Mouse (Mus musculus): ENCODE measurements around the gene Il10. TPM values are rescaled to one million over a fixed set of nuclear protein-coding genes. Genes with fewer than 3 reads are reported as not detected.

Gene Il10
- polyA plus RNA-seq, 1 experiment, result 0.09 TPM

DNA sequence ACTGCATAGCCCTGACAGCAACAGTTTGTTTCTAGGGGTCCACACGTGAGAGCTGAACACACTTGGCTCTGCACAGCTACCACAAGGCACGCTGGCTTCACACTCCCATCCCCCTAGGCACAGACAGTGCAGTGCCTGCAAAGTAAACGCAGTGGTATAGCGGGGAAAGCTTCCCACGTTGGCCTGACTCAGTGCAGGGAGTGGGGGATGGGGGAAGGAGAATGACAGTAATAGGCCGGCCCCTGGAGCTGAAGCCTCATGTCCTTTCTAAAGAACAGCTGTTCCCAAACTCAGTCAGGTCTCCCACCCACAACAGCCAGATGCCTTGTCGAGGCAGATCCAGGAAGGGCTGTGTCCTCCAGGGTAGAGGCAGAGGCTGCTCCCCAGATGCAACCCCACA lies 31.4 kb downstream of the Il10 start:
- Histone ChIP-seq H3K4me3 (ENCODE audit: control insufficient read depth, insufficient read depth, low read length) (no peak overlapping the region), H3K36me3 (ENCODE audit: control insufficient read depth, insufficient read depth, low read length) (peaks cover 6% of the 10 kb centered on the region; the same call in 1 of the 2 replicates), H3K27me3 (ENCODE audit: control insufficient read depth, insufficient read depth, low read length) (no peaks in the 10 kb centered on the region), H3K4me1 (replicated peaks; ENCODE audit: control insufficient read depth, insufficient read depth, low read length) (peaks cover 3% of the 10 kb centered on the region; the same call in 1 of the 2 replicates), H3K27ac (ENCODE audit: control insufficient read depth, insufficient read depth, low read length) (no peak overlapping the region)
- 63% methylated on average over 7 of the region's 7 CpGs for WGBS
- TF ChIP-seq CTCF (IDR thresholded peaks at IDR 0.05; ENCODE audit: borderline replicate concordance, control insufficient read depth, extremely low read depth, insufficient read depth, low read length, poor library complexity) (no peak), POLR2A (IDR thresholded peaks at IDR 0.05; ENCODE audit: control insufficient read depth, extremely low read depth, insufficient read depth, low read length, poor library complexity) (no peak)
- no peak for DNase-seq

DNA sequence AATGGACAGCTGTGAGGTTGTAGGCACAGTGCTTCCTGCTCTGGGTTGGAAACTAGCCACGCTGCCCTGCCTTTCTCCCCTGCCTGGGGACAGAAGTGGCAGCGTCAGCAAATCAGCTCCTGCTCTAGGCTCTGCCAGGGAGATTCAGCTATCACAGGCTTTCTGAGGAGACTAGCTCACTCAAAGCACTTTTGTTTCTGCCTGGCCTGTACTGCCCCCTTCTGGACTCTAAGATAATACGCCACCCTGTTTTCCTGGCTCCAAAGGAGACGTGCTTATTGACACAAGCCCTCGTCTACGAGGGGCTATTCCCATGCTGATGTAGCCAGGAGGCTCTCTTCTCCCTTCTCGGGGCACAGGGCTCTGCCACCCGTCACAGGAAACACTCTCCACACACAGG lies 33.6 kb downstream of the Il10 start:
- H3K36me3 ChIP-seq (ENCODE audit: control insufficient read depth, insufficient read depth, low read length), result peaks cover 6% of the 10 kb centered on the region; the same call in 1 of the 2 replicates
- H3K27ac ChIP-seq (ENCODE audit: control insufficient read depth, insufficient read depth, low read length), result no peak overlapping the region
- peaks cover 3% of the 10 kb centered on the region; the same call in 1 of the 2 replicates for H3K4me1 ChIP-seq (replicated peaks; ENCODE audit: control insufficient read depth, insufficient read depth, low read length)
- no peak for TF ChIP-seq POLR2A (IDR thresholded peaks at IDR 0.05; ENCODE audit: control insufficient read depth, extremely low read depth, insufficient read depth, low read length, poor library complexity)
- no peak; the same call in 1 of the 2 replicates for TF ChIP-seq CTCF (IDR thresholded peaks at IDR 0.05; ENCODE audit: borderline replicate concordance, control insufficient read depth, extremely low read depth, insufficient read depth, low read length, poor library complexity)
- peak; percentile 62 for DNase-seq
- WGBS, result 40% methylated on average over 8 of the region's 8 CpGs
- H3K27me3 ChIP-seq (ENCODE audit: control insufficient read depth, insufficient read depth, low read length), result no peaks in the 10 kb centered on the region
- no peak overlapping the region for H3K4me3 ChIP-seq (ENCODE audit: control insufficient read depth, insufficient read depth, low read length)

DNA sequence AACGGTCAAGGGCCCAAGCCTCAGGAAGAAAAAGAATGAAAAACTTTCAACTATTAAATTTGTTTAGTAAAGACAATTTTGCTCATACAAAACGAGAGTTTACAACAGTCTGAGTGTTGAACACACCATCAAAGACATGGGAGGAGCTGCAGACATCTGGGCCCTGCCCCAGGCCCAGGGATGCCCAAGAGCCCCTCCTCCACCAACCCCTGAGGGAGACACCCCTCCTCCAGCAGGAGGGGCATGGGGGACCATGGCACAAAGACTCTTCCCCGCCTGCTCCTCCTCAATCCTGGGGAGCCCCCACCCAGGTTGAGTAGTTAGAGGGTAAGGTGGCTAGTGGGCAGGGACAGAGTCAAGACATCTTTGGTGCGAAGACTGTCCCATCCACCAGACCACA lies 34.0 kb downstream of the Il10 start:
- Histone ChIP-seq H3K4me3 (ENCODE audit: control insufficient read depth, insufficient read depth, low read length) (no peak overlapping the region), H3K27ac (ENCODE audit: control insufficient read depth, insufficient read depth, low read length) (no peak overlapping the region), H3K36me3 (ENCODE audit: control insufficient read depth, insufficient read depth, low read length) (peaks cover 6% of the 10 kb centered on the region; the same call in 1 of the 2 replicates), H3K27me3 (ENCODE audit: control insufficient read depth, insufficient read depth, low read length) (no peaks in the 10 kb centered on the region), H3K4me1 (replicated peaks; ENCODE audit: control insufficient read depth, insufficient read depth, low read length) (peaks cover 3% of the 10 kb centered on the region; the same call in 1 of the 2 replicates)
- 87% methylated on average over 4 of the region's 4 CpGs for WGBS
- DNase-seq, result no peak
- TF ChIP-seq CTCF (IDR thresholded peaks at IDR 0.05; ENCODE audit: borderline replicate concordance, control insufficient read depth, extremely low read depth, insufficient read depth, low read length, poor library complexity) (no peak), POLR2A (IDR thresholded peaks at IDR 0.05; ENCODE audit: control insufficient read depth, extremely low read depth, insufficient read depth, low read length, poor library complexity) (no peak)

DNA sequence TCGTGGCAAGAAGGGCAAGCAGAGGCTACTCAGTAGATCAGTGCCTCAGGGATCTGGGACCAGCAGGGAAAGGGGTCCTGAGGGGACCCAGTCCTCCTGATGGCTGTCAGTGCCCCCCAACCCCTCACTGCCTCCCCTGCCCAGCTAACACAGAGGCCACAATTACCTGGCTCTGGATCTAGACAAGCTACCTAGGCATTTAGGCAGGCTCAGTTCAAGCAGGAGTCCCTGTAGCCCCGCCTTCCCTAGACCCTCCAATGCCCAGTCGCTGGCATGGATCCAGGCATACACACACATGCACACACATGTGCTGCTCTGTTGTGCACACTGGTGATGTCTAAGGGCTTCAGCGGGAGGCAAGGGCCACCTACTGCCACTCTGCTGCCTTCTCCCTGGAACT lies 34.6 kb downstream of the Il10 start:
- DNase-seq, result no peak
- H3K4me3 ChIP-seq (ENCODE audit: control insufficient read depth, insufficient read depth, low read length), result no peak overlapping the region
- H3K27ac ChIP-seq (ENCODE audit: control insufficient read depth, insufficient read depth, low read length), result no peak overlapping the region
- no peaks in the 10 kb centered on the region for H3K27me3 ChIP-seq (ENCODE audit: control insufficient read depth, insufficient read depth, low read length)
- peaks cover 3% of the 10 kb centered on the region; the same call in 1 of the 2 replicates for H3K4me1 ChIP-seq (replicated peaks; ENCODE audit: control insufficient read depth, insufficient read depth, low read length)
- WGBS, result 93% methylated on average over 4 of the region's 4 CpGs
- peaks cover 6% of the 10 kb centered on the region; the same call in 1 of the 2 replicates for H3K36me3 ChIP-seq (ENCODE audit: control insufficient read depth, insufficient read depth, low read length)
- TF ChIP-seq CTCF (IDR thresholded peaks at IDR 0.05; ENCODE audit: borderline replicate concordance, control insufficient read depth, extremely low read depth, insufficient read depth, low read length, poor library complexity) (no peak), POLR2A (IDR thresholded peaks at IDR 0.05; ENCODE audit: control insufficient read depth, extremely low read depth, insufficient read depth, low read length, poor library complexity) (no peak)

- peaks cover 11% of the 10 kb centered on the region for H3K4me1 ChIP-seq (replicated peaks; ENCODE audit: control insufficient read depth, insufficient read depth, low read length)
- no peak overlapping the region for H3K4me3 ChIP-seq (ENCODE audit: control insufficient read depth, insufficient read depth, low read length)
- peaks cover 6% of the 10 kb centered on the region; the same call in 1 of the 2 replicates for H3K36me3 ChIP-seq (ENCODE audit: control insufficient read depth, insufficient read depth, low read length)
- 91% methylated on average over 7 of the region's 7 CpGs for WGBS
- TF ChIP-seq POLR2A (IDR thresholded peaks at IDR 0.05; ENCODE audit: control insufficient read depth, extremely low read depth, insufficient read depth, low read length, poor library complexity) (no peak), CTCF (IDR thresholded peaks at IDR 0.05; ENCODE audit: borderline replicate concordance, control insufficient read depth, extremely low read depth, insufficient read depth, low read length, poor library complexity) (no peak)
- H3K27ac ChIP-seq (ENCODE audit: control insufficient read depth, insufficient read depth, low read length), result no peak overlapping the region
- H3K27me3 ChIP-seq (ENCODE audit: control insufficient read depth, insufficient read depth, low read length), result no peaks in the 10 kb centered on the region
- DNase-seq, result no peak
Measured at GRCm38 (mm10) chr1:131058431-131058830, 38.8 kb downstream of the Il10 start.

GRCm38 (mm10) chr1:131059411-131059810 lies 39.8 kb downstream of the Il10 start:
- TF ChIP-seq POLR2A (IDR thresholded peaks at IDR 0.05; ENCODE audit: control insufficient read depth, extremely low read depth, insufficient read depth, low read length, poor library complexity) (no peak), CTCF (IDR thresholded peaks at IDR 0.05; ENCODE audit: borderline replicate concordance, control insufficient read depth, extremely low read depth, insufficient read depth, low read length, poor library complexity) (no peak)
- peaks cover 11% of the 10 kb centered on the region for H3K4me1 ChIP-seq (replicated peaks; ENCODE audit: control insufficient read depth, insufficient read depth, low read length)
- peaks cover 6% of the 10 kb centered on the region; the same call in 1 of the 2 replicates for H3K36me3 ChIP-seq (ENCODE audit: control insufficient read depth, insufficient read depth, low read length)
- no peak overlapping the region for H3K27ac ChIP-seq (ENCODE audit: control insufficient read depth, insufficient read depth, low read length)
- H3K4me3 ChIP-seq (ENCODE audit: control insufficient read depth, insufficient read depth, low read length), result no peak overlapping the region
- DNase-seq, result no peak
- no peaks in the 10 kb centered on the region for H3K27me3 ChIP-seq (ENCODE audit: control insufficient read depth, insufficient read depth, low read length)
- 94% methylated on average over 1 of the region's 1 CpGs for WGBS

- WGBS, result 96% methylated on average over 5 of the region's 5 CpGs
- no peak overlapping the region for H3K4me3 ChIP-seq (ENCODE audit: control insufficient read depth, insufficient read depth, low read length)
- peaks cover 11% of the 10 kb centered on the region for H3K4me1 ChIP-seq (replicated peaks; ENCODE audit: control insufficient read depth, insufficient read depth, low read length)
- no peak overlapping the region for H3K27ac ChIP-seq (ENCODE audit: control insufficient read depth, insufficient read depth, low read length)
- DNase-seq, result no peak
- no peaks in the 10 kb centered on the region for H3K27me3 ChIP-seq (ENCODE audit: control insufficient read depth, insufficient read depth, low read length)
- TF ChIP-seq POLR2A (IDR thresholded peaks at IDR 0.05; ENCODE audit: control insufficient read depth, extremely low read depth, insufficient read depth, low read length, poor library complexity) (no peak), CTCF (IDR thresholded peaks at IDR 0.05; ENCODE audit: borderline replicate concordance, control insufficient read depth, extremely low read depth, insufficient read depth, low read length, poor library complexity) (no peak)
- peaks cover 6% of the 10 kb centered on the region; the same call in 1 of the 2 replicates for H3K36me3 ChIP-seq (ENCODE audit: control insufficient read depth, insufficient read depth, low read length)
Measured at GRCm38 (mm10) chr1:131059841-131060240, 40.2 kb downstream of the Il10 start.
